Mouse (Mus musculus): ENCODE measurements around the gene Slc6a17. TPM values are rescaled to one million over a fixed set of nuclear protein-coding genes. Genes with fewer than 3 reads are reported as not detected.

The Slc6a17 gene
- polyA plus RNA-seq (2014; fragmentation: Illumina TruSeq; extraction: RNeasy Lipid Tissue Mini Kit (QIAGEN cat#74804); ENCODE audit: low read depth, low replicate concordance) = 0.47 TPM

GRCm38 (mm10) chr3:107517631-107518108 is at the start of gene Slc6a17:
Gene Slc6a17 (minus strand): TSS chr3:107518018.

GRCm38 (mm10) chr3:107554842-107555241 is 37.0 kb upstream of the Slc6a17 start, which contains the start of gene Ubl4b:
Gene Ubl4b (minus strand): TSS chr3:107555073.

GRCm38 (mm10) chr3:107459196-107459772 is 58.5 kb downstream of the Slc6a17 start, which contains the start of gene Kcnc4:
Gene Kcnc4 (minus strand): TSS chr3:107459552.

Other genes starting within 250 kb of the Slc6a17 start
- 179 TPM for gene Lamtor5, start 239.2 kb downstream of the Slc6a17 start, polyA plus RNA-seq (2014; fragmentation: Illumina TruSeq; extraction: RNeasy Lipid Tissue Mini Kit (QIAGEN cat#74804); ENCODE audit: low read depth, low replicate concordance)
- 2.3 TPM for gene Slc16a4, start 226.8 kb downstream of the Slc6a17 start, polyA plus RNA-seq (2014; fragmentation: Illumina TruSeq; extraction: RNeasy Lipid Tissue Mini Kit (QIAGEN cat#74804); ENCODE audit: low read depth, low replicate concordance)
- 18.6 TPM for gene Rbm15, start 184.3 kb downstream of the Slc6a17 start, polyA plus RNA-seq (2014; fragmentation: Illumina TruSeq; extraction: RNeasy Lipid Tissue Mini Kit (QIAGEN cat#74804); ENCODE audit: low read depth, low replicate concordance)
- 1.7 TPM for gene Kcnc4, start 58.5 kb downstream of the Slc6a17 start, polyA plus RNA-seq (2014; fragmentation: Illumina TruSeq; extraction: RNeasy Lipid Tissue Mini Kit (QIAGEN cat#74804); ENCODE audit: low read depth, low replicate concordance)
- gene Ubl4b, start 37.1 kb upstream of the Slc6a17 start, polyA plus RNA-seq (2014; fragmentation: Illumina TruSeq; extraction: RNeasy Lipid Tissue Mini Kit (QIAGEN cat#74804); ENCODE audit: low read depth, low replicate concordance) = not detected
- not detected for gene Alx3, start 77.0 kb upstream of the Slc6a17 start, polyA plus RNA-seq (2014; fragmentation: Illumina TruSeq; extraction: RNeasy Lipid Tissue Mini Kit (QIAGEN cat#74804); ENCODE audit: low read depth, low replicate concordance)
- not detected for gene Gm10961, start 113.3 kb upstream of the Slc6a17 start, polyA plus RNA-seq (2014; fragmentation: Illumina TruSeq; extraction: RNeasy Lipid Tissue Mini Kit (QIAGEN cat#74804); ENCODE audit: low read depth, low replicate concordance)
- 5.0 TPM for gene Strip1, start 113.7 kb upstream of the Slc6a17 start, polyA plus RNA-seq (2014; fragmentation: Illumina TruSeq; extraction: RNeasy Lipid Tissue Mini Kit (QIAGEN cat#74804); ENCODE audit: low read depth, low replicate concordance)
- gene Ahcyl1, start 178.5 kb upstream of the Slc6a17 start, polyA plus RNA-seq (2014; fragmentation: Illumina TruSeq; extraction: RNeasy Lipid Tissue Mini Kit (QIAGEN cat#74804); ENCODE audit: low read depth, low replicate concordance) = 421 TPM
- gene Csf1, start 242.5 kb upstream of the Slc6a17 start, polyA plus RNA-seq (2014; fragmentation: Illumina TruSeq; extraction: RNeasy Lipid Tissue Mini Kit (QIAGEN cat#74804); ENCODE audit: low read depth, low replicate concordance) = 12.5 TPM